In the genomic region with DNA sequence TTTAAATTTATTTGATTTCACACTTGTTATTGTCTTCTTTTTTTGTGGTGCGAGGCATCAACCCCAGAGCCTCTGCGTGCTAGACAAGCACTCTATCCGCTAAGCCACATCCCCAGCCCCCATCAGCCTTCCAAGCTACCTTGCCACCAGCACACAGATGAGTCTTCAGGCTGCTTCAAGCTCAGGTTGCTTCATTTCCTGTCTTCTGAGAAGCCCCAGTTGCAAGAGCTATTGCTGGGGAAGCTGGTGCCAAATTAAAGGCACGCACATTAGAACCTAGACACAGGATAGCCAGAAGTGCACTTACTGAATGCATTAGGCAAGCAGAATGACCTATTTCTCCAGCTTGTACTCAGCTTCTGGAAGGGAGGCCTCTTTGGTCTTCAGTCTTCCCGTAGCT, we compare ENCODE assay signal across 22 mouse cellular contexts. TPM values are rescaled to one million over a fixed set of nuclear protein-coding genes. Genes with fewer than 3 reads are reported as not detected.
DNase-seq lines count a peak whose midpoint lies in the region; ATAC-seq and TF ChIP-seq lines count a peak whose summit lies in the region.
"Had no signal": no experiment of that assay in that cellular context is flagged by ENCODE, and none has a peak within 500 bp of the region (broad histone marks: within the 10 kb centered on the region; RNA-seq: fewer than 3 reads in every experiment).

No protein-coding gene starts in this region.

- H3K36me3 ChIP-seq in liver, postnatal 0 days (replicated peaks; ENCODE audit: insufficient read depth, low read length), result no peaks in the 10 kb centered on the region
- no peaks in the 10 kb centered on the region for H3K36me3 ChIP-seq in liver, embryonic 12.5 days
- H3K36me3 ChIP-seq: G1E; heart, embryonic 12.5 days; neural tube, embryonic 13.5 days had no signal

- H3K27me3 ChIP-seq in liver, postnatal 0 days (ENCODE audit: insufficient read depth, low read length), result no peaks in the 10 kb centered on the region
- H3K27me3 ChIP-seq in liver, embryonic 12.5 days (replicated peaks), result no peaks in the 10 kb centered on the region
- H3K27me3 ChIP-seq: heart, embryonic 12.5 days; neural tube, embryonic 13.5 days had no signal

- DNase-seq in liver, postnatal 0 days, result no peak
- peak; percentile 46 for DNase-seq in naive thymus-derived CD4-positive, alpha-beta T cell, adult 2 months (ENCODE audit: low read depth)
- DNase-seq in thymus, postnatal 36 days, result peak; percentile 44 to 56
- no peak for DNase-seq in adrenal gland, postnatal 10 days
- DNase-seq in right cerebral cortex, postnatal 14 days, result no peak
- DNase-seq in layer of hippocampus, adult 2 months (ENCODE audit: low spot score in 2 of 2), result no peak
- DNase-seq: adrenal gland, postnatal 25 days; cerebellum, postnatal 14 days; gastrocnemius, postnatal 36 days; heart, postnatal 4 days; layer of hippocampus, postnatal 36 days; left cerebral cortex, postnatal 4 days; lung, postnatal 14 days had no signal

- ATAC-seq in liver, postnatal 0 days, result no peak; the same call in 1 of the 2 replicates
- no peak for ATAC-seq in liver, embryonic 12.5 days
- peak; percentile 78 for ATAC-seq in activated CD4-positive, CD25-positive, alpha-beta regulatory T cell, adult 4 months

- peaks cover 4% of the 10 kb centered on the region; the same call in 1 of the 2 replicates for H3K4me1 ChIP-seq in liver, postnatal 0 days (ENCODE audit: insufficient read depth)
- no peaks in the 10 kb centered on the region for H3K4me1 ChIP-seq in liver, embryonic 12.5 days
- H3K4me1 ChIP-seq: neural tube, embryonic 13.5 days had no signal

- 59% methylated on average over 5 of the region's 5 CpGs for WGBS in liver, postnatal 0 days (ENCODE audit: insufficient replicate concordance)
- WGBS in liver, embryonic 12.5 days (ENCODE audit: insufficient replicate concordance), result 57% methylated on average over 5 of the region's 5 CpGs

- H3K9me3 ChIP-seq in liver, postnatal 0 days (ENCODE audit: low read length), result no peaks in the 10 kb centered on the region
- H3K9me3 ChIP-seq in liver, embryonic 12.5 days (replicated peaks), result no peaks in the 10 kb centered on the region
- H3K9me3 ChIP-seq: G1E; heart, embryonic 12.5 days; neural tube, embryonic 13.5 days had no signal

- H3K4me2 ChIP-seq in liver, postnatal 0 days (ENCODE audit: low read depth, low read length), result no peak overlapping the region
- no peak overlapping the region for H3K4me2 ChIP-seq in liver, embryonic 12.5 days
- H3K4me2 ChIP-seq: heart, embryonic 12.5 days; liver, embryonic 11.5 days; neural tube, embryonic 13.5 days had no signal

- TF ChIP-seq EP300 in liver, postnatal 0 days (IDR thresholded peaks at IDR 0.05; ENCODE audit: low read depth), result no peak

- H3K9ac ChIP-seq in liver, postnatal 0 days (replicated peaks), result no peak overlapping the region
- H3K9ac ChIP-seq in liver, embryonic 12.5 days, result no peak overlapping the region
- H3K9ac ChIP-seq: heart, embryonic 12.5 days; neural tube, embryonic 13.5 days had no signal

- TF ChIP-seq CTCF in liver, postnatal 0 days (IDR thresholded peaks at IDR 0.05; ENCODE audit: low read depth), result no peak
- TF ChIP-seq CTCF in layer of hippocampus, adult 2 months (conservative IDR thresholded peaks at IDR 0.05), result no peak

- H3K4me3 ChIP-seq in liver, postnatal 0 days (ENCODE audit: low read depth, low read length), result no peak overlapping the region
- H3K4me3 ChIP-seq in liver, embryonic 12.5 days, result no peak overlapping the region
- H3K4me3 ChIP-seq in layer of hippocampus, adult 2 months, result no peak overlapping the region
- H3K4me3 ChIP-seq: heart, embryonic 12.5 days; neural tube, embryonic 13.5 days had no signal

- H3K27ac ChIP-seq in liver, postnatal 0 days (ENCODE audit: low read depth), result peak overlapping the region; percentile 48; the same call in 1 of the 2 replicates
- H3K27ac ChIP-seq in liver, embryonic 12.5 days, result no peak overlapping the region
- H3K27ac ChIP-seq in layer of hippocampus, adult 2 months, result no peak overlapping the region
- H3K27ac ChIP-seq: neural tube, embryonic 13.5 days; stomach, postnatal 0 days had no signal

RNA-seq across cellular contexts. Expression of gene Tmigd1, which starts 22.1 kb away (rescaled TPM):
- polyA plus RNA-seq in liver, postnatal 0 days (2015; fragmentation: Nextera tagmentation; extraction: Ambion mirVana), result 0.11 TPM in 1 of 2 replicates, not detected in the other
- polyA plus RNA-seq in liver, embryonic 12.5 days (2016; fragmentation: Nextera tagmentation; extraction: Ambion mirVana), result 0.10 TPM in 1 of 2 replicates, not detected in the other
- polyA plus RNA-seq in activated CD4-positive, CD25-positive, alpha-beta regulatory T cell, adult 4 months (2017; shearing (Covaris generic)), result 1 to 10 TPM; 1.8 to 2.5 TPM
- total RNA-seq in adrenal gland, postnatal 10 days (2021), result 1 to 10 TPM in 1 of 2 experiments, under 1 TPM in 1; 0.81 to 1.8 TPM
- total RNA-seq in layer of hippocampus, adult 2 months (2021), result not detected
- total RNA-seq: layer of hippocampus, postnatal 36 days; left cerebral cortex, postnatal 4 days; midbrain, postnatal 0 days had no signal
- polyA plus RNA-seq: G1E; heart, embryonic 12.5 days; liver, embryonic 11.5 days; midbrain, postnatal 0 days; spleen, adult 2 months had no signal

RNA-seq across cellular contexts. Expression of gene Cpd, which starts 33.0 kb away (rescaled TPM):
- polyA plus RNA-seq in liver, postnatal 0 days (2015; fragmentation: Nextera tagmentation; extraction: Ambion mirVana), result 3.3 and 3.7 TPM in 2 replicates
- 10.5 and 11.3 TPM in 2 replicates for polyA plus RNA-seq in liver, embryonic 12.5 days (2016; fragmentation: Nextera tagmentation; extraction: Ambion mirVana)
- 1 to 10 TPM; 4.8 to 6.1 TPM for polyA plus RNA-seq in activated CD4-positive, CD25-positive, alpha-beta regulatory T cell, adult 4 months (2017; shearing (Covaris generic))
- total RNA-seq in adrenal gland, postnatal 10 days (2021), result 10 to 100 TPM; 46.2 to 57.9 TPM
- total RNA-seq in layer of hippocampus, adult 2 months (2021), result 10 to 100 TPM; 60.0 to 62.3 TPM

RNA-seq across cellular contexts. Expression of gene Blmh, which starts 44.8 kb away (rescaled TPM):
- polyA plus RNA-seq in liver, postnatal 0 days (2015; fragmentation: Nextera tagmentation; extraction: Ambion mirVana), result 34.2 and 34.6 TPM in 2 replicates
- 77.3 and 79.2 TPM in 2 replicates for polyA plus RNA-seq in liver, embryonic 12.5 days (2016; fragmentation: Nextera tagmentation; extraction: Ambion mirVana)
- 10 to 100 TPM; 77.1 to 98.7 TPM for polyA plus RNA-seq in activated CD4-positive, CD25-positive, alpha-beta regulatory T cell, adult 4 months (2017; shearing (Covaris generic))
- 10 to 100 TPM; 60.4 to 67.4 TPM for total RNA-seq in adrenal gland, postnatal 10 days (2021)
- total RNA-seq in layer of hippocampus, adult 2 months (2021), result 10 to 100 TPM; 57.7 to 58.2 TPM

Comparison
In these comparisons a context has a peak if more than half of its experiments do, and no peak if none do; other contexts are left out.
1. DNase-seq: peak in naive thymus-derived CD4-positive, alpha-beta T cell, adult 2 months (single experiment) and thymus, postnatal 36 days (2 of 2); none in liver, postnatal 0 days (single experiment), adrenal gland, postnatal 10 days (single experiment), right cerebral cortex, postnatal 14 days (single experiment) and layer of hippocampus, adult 2 months (0 of 2).